Mouse (Mus musculus): ENCODE results near the gene Aldoc. TPM values are rescaled to one million over a fixed set of nuclear protein-coding genes. Genes with fewer than 3 reads are reported as not detected.

Aldoc gene
- polyA plus RNA-seq, 1 experiment, result 1.7 TPM

DNA sequence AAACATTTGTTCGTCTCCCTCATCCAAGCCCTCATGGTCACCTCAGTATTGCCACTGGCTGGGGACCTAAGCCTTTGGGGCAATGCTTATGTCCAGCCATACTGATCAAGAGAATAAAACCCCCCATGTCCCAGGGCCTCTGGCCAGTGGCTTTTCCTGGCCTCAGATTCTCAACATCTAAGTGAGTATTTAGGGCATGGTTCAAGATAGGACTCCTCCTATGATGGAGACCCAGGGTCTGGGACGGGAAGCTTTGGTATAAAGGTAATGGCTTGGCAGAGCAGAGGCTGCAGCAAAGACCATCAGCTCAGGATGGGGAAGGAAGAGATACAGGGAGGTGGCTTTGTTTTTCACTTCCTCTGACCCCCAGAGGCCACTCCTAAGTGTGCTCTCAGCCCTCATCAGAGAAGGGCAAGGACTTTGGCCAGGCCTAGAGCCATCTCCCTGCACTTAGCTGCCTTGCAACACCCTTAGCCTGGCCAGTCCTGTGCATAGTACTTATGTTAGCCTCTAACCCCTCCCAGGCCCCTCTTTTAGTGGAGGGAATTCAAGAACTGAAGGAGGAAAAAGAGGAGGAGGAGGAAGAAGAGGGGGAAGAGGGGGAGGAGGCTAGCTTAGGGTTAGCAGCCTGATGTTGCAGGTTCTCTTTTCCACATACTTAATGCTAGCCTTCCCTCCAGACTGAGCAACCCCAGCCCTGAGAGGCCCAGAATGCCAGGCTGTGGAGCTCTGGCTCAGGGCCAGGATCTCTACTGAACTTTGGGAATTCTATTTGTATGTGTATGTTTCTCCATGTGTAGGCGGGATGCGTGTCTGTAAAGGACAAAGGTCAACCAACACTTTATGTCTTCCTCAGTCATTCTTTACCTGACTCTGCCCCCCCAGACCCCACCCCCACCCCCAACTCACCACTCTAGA, 26.9 kb downstream of the Aldoc start:
- no peaks in the 10 kb centered on the region for H3K27me3 ChIP-seq (ENCODE audit: control insufficient read depth, insufficient read depth, insufficient read length)
- TF ChIP-seq REST (IDR thresholded peaks at IDR 0.05; ENCODE audit: insufficient read depth, insufficient read length), result no peak
- no peak for TF ChIP-seq MAX (IDR thresholded peaks at IDR 0.05; ENCODE audit: low read depth)
- no peak for TF ChIP-seq CEBPB (IDR thresholded peaks at IDR 0.05; ENCODE audit: insufficient read depth, poor library complexity, severe bottlenecking)
- no peak for TF ChIP-seq TCF3 (IDR thresholded peaks at IDR 0.05; ENCODE audit: insufficient read length, low read depth)
- no peak for TF ChIP-seq POLR2A (IDR thresholded peaks at IDR 0.05; ENCODE audit: insufficient read length, low read depth)
- TF ChIP-seq USF1 (IDR thresholded peaks at IDR 0.05; ENCODE audit: low read depth), result no peak
- no peak for TF ChIP-seq MYOG (IDR thresholded peaks at IDR 0.05; ENCODE audit: control insufficient read depth in 1 of 3, insufficient read depth in 1 of 3, insufficient read length in 2 of 3, low read depth in 2 of 3)
- TF ChIP-seq TCF12 (IDR thresholded peaks at IDR 0.05; ENCODE audit: insufficient read depth, poor library complexity, severe bottlenecking), result no peak
- no peak for TF ChIP-seq MYOD1 (IDR thresholded peaks at IDR 0.05; ENCODE audit: control insufficient read depth in 1 of 3, insufficient read length in 2 of 3, low read depth in 2 of 3)
- no peak for TF ChIP-seq SRF (IDR thresholded peaks at IDR 0.05; ENCODE audit: control insufficient read depth, insufficient read length, low read depth)
- TF ChIP-seq E2F4 (IDR thresholded peaks at IDR 0.05; ENCODE audit: insufficient read depth), result no peak
- TF ChIP-seq POLR2AphosphoS2 (IDR thresholded peaks at IDR 0.05; ENCODE audit: insufficient read length, low read depth), result no peak

DNA sequence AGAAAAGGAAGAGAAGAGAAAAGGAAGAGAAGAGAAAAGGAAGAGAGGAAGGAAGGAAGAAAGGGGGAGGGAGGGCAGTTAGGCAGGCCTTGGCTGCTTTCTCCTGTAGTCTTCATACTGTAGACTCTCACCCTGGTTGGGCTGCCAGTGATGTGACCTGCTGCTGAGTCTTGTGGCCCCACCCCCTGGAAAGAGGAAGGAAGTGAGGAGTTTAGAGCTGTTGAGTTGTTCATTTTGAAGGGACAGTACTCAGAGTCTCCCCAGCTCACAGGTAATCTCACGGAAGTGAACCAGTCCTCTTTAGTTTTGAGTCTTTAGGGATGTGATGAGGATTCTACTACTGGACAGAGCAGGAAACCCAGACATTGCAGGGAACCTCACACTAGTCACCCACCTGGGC, 30.3 kb downstream of the Aldoc start:
- TF ChIP-seq TCF12 (IDR thresholded peaks at IDR 0.05; ENCODE audit: insufficient read depth, poor library complexity, severe bottlenecking) (no peak), USF1 (IDR thresholded peaks at IDR 0.05; ENCODE audit: low read depth) (no peak), POLR2A (IDR thresholded peaks at IDR 0.05; ENCODE audit: insufficient read length, low read depth) (no peak), CEBPB (IDR thresholded peaks at IDR 0.05; ENCODE audit: insufficient read depth, poor library complexity, severe bottlenecking) (no peak), MYOG (IDR thresholded peaks at IDR 0.05; ENCODE audit: control insufficient read depth in 1 of 3, insufficient read depth in 1 of 3, insufficient read length in 2 of 3, low read depth in 2 of 3) (no peak), SRF (IDR thresholded peaks at IDR 0.05; ENCODE audit: control insufficient read depth, insufficient read length, low read depth) (no peak), REST (IDR thresholded peaks at IDR 0.05; ENCODE audit: insufficient read depth, insufficient read length) (no peak), MYOD1 (IDR thresholded peaks at IDR 0.05; ENCODE audit: control insufficient read depth in 1 of 3, insufficient read length in 2 of 3, low read depth in 2 of 3) (no peak), E2F4 (IDR thresholded peaks at IDR 0.05; ENCODE audit: insufficient read depth) (no peak), MAX (IDR thresholded peaks at IDR 0.05; ENCODE audit: low read depth) (no peak), POLR2AphosphoS2 (IDR thresholded peaks at IDR 0.05; ENCODE audit: insufficient read length, low read depth) (no peak), TCF3 (IDR thresholded peaks at IDR 0.05; ENCODE audit: insufficient read length, low read depth) (no peak)
- no peak overlapping the region for H3K4me2 ChIP-seq (ENCODE audit: low read depth)
- H3K4me3 ChIP-seq, result no peak overlapping the region
- H3ac ChIP-seq (ENCODE audit: control insufficient read depth, insufficient read length), result no peak overlapping the region
- H3K27me3 ChIP-seq (ENCODE audit: control insufficient read depth, insufficient read depth, insufficient read length), result no peaks in the 10 kb centered on the region
- no peaks in the 10 kb centered on the region for H3K79me2 ChIP-seq (ENCODE audit: control insufficient read depth, insufficient read depth)
- no peaks in the 10 kb centered on the region for H3K36me3 ChIP-seq (ENCODE audit: control insufficient read depth, insufficient read depth)

More for the DNA sequence above, 26.9 kb downstream of the Aldoc start:
- H3K4me3 ChIP-seq, result no peak overlapping the region
- H3K4me2 ChIP-seq (ENCODE audit: low read depth), result no peak overlapping the region
- H3K36me3 ChIP-seq (ENCODE audit: control insufficient read depth, insufficient read depth), result no peaks in the 10 kb centered on the region
- H3ac ChIP-seq (ENCODE audit: control insufficient read depth, insufficient read length), result no peak overlapping the region
- H3K79me2 ChIP-seq (ENCODE audit: control insufficient read depth, insufficient read depth), result no peaks in the 10 kb centered on the region

DNA sequence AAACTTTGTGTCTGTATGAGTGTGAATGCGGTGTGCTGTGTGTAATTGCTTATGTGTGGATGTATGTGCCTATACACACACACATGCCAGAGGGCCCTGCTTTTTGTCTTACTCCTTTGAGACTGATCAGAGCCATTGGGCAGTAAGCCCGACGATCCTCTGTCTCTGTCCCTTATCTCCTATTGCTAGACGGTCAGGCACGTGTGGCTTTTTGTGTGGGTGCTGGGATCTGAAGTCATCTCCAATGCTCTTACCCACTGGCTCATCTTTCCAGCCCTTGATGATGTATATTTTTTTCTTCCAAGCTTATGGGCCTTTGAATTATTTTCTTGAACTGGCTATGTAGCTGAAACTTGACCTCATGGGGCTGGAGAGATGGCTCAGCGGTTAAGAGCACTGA, 32.1 kb downstream of the Aldoc start:
- Histone ChIP-seq H3K79me2 (ENCODE audit: control insufficient read depth, insufficient read depth) (no peaks in the 10 kb centered on the region), H3K36me3 (ENCODE audit: control insufficient read depth, insufficient read depth) (no peaks in the 10 kb centered on the region), H3K4me2 (ENCODE audit: low read depth) (no peak overlapping the region), H3K27me3 (ENCODE audit: control insufficient read depth, insufficient read depth, insufficient read length) (no peaks in the 10 kb centered on the region), H3ac (ENCODE audit: control insufficient read depth, insufficient read length) (no peak overlapping the region), H3K4me3 (no peak overlapping the region)
- TF ChIP-seq E2F4 (IDR thresholded peaks at IDR 0.05; ENCODE audit: insufficient read depth) (no peak), TCF3 (IDR thresholded peaks at IDR 0.05; ENCODE audit: insufficient read length, low read depth) (no peak), CEBPB (IDR thresholded peaks at IDR 0.05; ENCODE audit: insufficient read depth, poor library complexity, severe bottlenecking) (no peak), MYOG (IDR thresholded peaks at IDR 0.05; ENCODE audit: control insufficient read depth in 1 of 3, insufficient read depth in 1 of 3, insufficient read length in 2 of 3, low read depth in 2 of 3) (no peak), POLR2A (IDR thresholded peaks at IDR 0.05; ENCODE audit: insufficient read length, low read depth) (no peak)

DNA sequence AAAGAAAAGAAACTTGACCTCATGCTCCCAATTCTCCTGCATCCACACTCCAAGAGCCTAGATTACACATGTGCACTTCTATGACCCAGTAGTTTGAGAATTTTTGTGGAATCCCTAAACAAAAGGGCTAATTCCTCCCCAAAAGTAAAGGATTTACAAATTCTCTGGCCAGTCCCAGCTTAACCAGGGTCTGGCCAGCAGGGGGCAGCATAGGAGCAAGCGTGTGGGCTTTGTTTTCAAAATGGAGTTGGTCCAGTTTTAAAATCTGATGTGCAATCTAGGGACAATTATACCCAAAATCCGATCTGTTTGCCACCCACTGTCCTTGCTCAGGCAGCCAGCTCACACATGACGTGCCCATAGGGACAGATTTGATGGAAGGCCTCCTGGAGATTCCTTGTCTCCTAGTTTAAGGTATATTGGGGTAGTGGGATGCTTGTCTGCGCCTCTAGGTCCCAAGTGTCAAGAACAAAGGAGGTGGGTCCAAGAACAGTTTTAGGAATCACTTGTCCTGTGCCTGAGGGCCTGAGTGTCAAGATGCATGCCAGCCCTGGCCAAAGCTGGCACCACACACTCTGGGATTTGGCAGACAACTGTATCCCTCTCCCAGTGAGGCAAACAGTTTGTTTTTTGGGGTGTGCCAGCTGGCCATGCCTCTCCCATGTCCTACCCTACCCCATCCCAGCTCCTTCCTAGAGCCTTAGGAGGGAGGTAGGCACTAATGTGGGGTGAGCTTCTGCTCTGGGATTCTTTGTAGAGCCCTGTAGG, 32.9 kb downstream of the Aldoc start:
- H3ac ChIP-seq (ENCODE audit: control insufficient read depth, insufficient read length), result no peak overlapping the region
- H3K36me3 ChIP-seq (ENCODE audit: control insufficient read depth, insufficient read depth), result no peaks in the 10 kb centered on the region
- H3K79me2 ChIP-seq (ENCODE audit: control insufficient read depth, insufficient read depth), result no peaks in the 10 kb centered on the region
- TF ChIP-seq CEBPB (IDR thresholded peaks at IDR 0.05; ENCODE audit: insufficient read depth, poor library complexity, severe bottlenecking), result no peak
- no peak for TF ChIP-seq MYOD1 (IDR thresholded peaks at IDR 0.05; ENCODE audit: control insufficient read depth in 1 of 3, insufficient read length in 2 of 3, low read depth in 2 of 3)
- TF ChIP-seq POLR2AphosphoS2 (IDR thresholded peaks at IDR 0.05; ENCODE audit: insufficient read length, low read depth), result no peak
- TF ChIP-seq TCF12 (IDR thresholded peaks at IDR 0.05; ENCODE audit: insufficient read depth, poor library complexity, severe bottlenecking), result no peak
- no peak for TF ChIP-seq USF1 (IDR thresholded peaks at IDR 0.05; ENCODE audit: low read depth)
- no peak for TF ChIP-seq E2F4 (IDR thresholded peaks at IDR 0.05; ENCODE audit: insufficient read depth)
- TF ChIP-seq REST (IDR thresholded peaks at IDR 0.05; ENCODE audit: insufficient read depth, insufficient read length), result no peak
- no peak for TF ChIP-seq MYOG (IDR thresholded peaks at IDR 0.05; ENCODE audit: control insufficient read depth in 1 of 3, insufficient read depth in 1 of 3, insufficient read length in 2 of 3, low read depth in 2 of 3)
- TF ChIP-seq POLR2A (IDR thresholded peaks at IDR 0.05; ENCODE audit: insufficient read length, low read depth), result no peak
- TF ChIP-seq SRF (IDR thresholded peaks at IDR 0.05; ENCODE audit: control insufficient read depth, insufficient read length, low read depth), result no peak
- TF ChIP-seq TCF3 (IDR thresholded peaks at IDR 0.05; ENCODE audit: insufficient read length, low read depth), result no peak
- no peak for TF ChIP-seq MAX (IDR thresholded peaks at IDR 0.05; ENCODE audit: low read depth)
- H3K4me2 ChIP-seq (ENCODE audit: low read depth), result no peak overlapping the region
- H3K4me3 ChIP-seq, result no peak overlapping the region
- no peaks in the 10 kb centered on the region for H3K27me3 ChIP-seq (ENCODE audit: control insufficient read depth, insufficient read depth, insufficient read length)

All from myocyte (in vitro differentiated cells).